Mouse (Mus musculus) left cerebral cortex, adult 18-20 months (tissue): Measurements from ENCODE around the gene Rtkn2. TPM values are rescaled to one million over a fixed set of nuclear protein-coding genes. Genes with fewer than 3 reads are reported as not detected.
A peak's percentile ranks its signal among the peaks of the same experiment; 100 is the strongest.

Experiments used
- DNase-seq, 2 experiments: peaks; one replicate each; pipeline ENCODE4 v3.0.0; 2021 to 2022; ENCODE audit warnings: low spot score in 2 of 2, mixed read lengths in 1 of 2
- long read RNA-seq, 2 experiments: library from polyadenylated mRNA; stranded (forward); transcript quantifications; one replicate each; pipeline ENCODE4 v2.0.0; 2021
- total RNA-seq, 2 experiments: library from RNA; stranded (reverse); gene quantifications; 2 replicates each; pipeline ENCODE4 v1.2.3; 2021

The Rtkn2 gene
- 1 to 10 TPM; 4.1 to 4.8 TPM for total RNA-seq
- long read RNA-seq, experiment 1, partial matches to known transcripts = 0 of 6 reads
- long read RNA-seq, experiment 1, other reads (novel, unspliced or antisense) = 3 of 6 reads
- long read RNA-seq, experiment 2, partial matches to known transcripts = 1 of 4 reads
- long read RNA-seq, experiment 2, other reads (novel, unspliced or antisense) = 2 of 4 reads

DNA sequence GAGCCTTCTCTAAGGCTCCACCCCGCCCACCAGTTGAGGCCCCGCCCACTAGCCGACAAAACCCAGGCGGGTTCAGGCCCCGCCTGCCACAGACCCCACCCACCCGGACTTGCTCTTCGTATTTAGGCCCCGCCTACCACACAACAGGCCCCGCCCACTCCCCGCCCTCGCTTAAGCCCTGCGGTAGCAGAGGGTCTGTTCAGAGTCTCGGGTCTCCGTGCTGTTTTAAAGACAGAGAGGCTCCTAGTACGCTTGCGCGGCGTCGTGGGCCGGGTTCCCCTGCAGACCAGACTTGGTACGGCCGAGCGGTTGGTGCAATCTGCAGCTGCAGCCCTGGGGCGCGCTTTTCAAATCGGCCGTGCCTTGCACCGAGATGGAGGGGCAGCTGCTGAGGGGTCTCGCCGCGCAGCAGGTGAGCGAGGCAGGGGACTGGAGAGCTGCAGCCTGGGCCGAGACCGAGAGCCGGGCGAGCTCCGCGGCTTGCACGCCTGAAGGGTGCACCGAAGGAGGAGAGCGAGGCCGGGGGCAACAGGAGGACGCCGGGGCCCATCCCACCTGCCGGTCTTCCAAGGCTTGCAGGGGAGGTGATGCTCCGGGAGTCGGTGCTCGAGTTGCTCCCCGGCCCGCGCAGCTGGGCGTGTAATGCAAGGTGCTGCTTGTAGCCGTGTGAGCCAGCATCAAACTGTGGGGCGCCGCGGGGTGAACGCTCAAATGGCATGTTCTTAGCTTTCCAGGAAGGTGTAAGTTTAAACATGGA lies at the start of gene Rtkn2:
TSS of gene Rtkn2 (plus strand) at position 170 of the 757 bp plus-strand sequence.
- DNase-seq = peak; percentile 81 to 85

DNA sequence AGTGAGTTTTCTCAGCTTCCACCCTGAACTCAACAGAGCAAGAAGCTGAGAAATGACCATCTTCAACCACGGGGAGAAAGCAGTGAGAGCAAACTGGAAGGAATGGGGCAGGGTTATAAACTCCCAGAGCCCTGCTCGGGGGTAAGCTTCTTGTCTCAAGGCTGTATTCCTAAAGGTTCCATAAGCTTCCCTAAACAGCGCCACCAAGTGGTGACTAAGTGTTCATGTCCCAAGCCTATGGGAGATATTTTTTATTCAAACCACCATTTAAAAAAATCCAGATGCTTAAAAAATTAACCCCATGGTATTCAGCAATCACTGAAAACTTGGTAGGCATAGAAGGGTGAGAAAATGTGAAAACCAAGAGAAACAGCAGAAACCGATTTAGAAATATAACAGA lies 48.0 kb upstream of the Rtkn2 start:
- DNase-seq = no peak

DNA sequence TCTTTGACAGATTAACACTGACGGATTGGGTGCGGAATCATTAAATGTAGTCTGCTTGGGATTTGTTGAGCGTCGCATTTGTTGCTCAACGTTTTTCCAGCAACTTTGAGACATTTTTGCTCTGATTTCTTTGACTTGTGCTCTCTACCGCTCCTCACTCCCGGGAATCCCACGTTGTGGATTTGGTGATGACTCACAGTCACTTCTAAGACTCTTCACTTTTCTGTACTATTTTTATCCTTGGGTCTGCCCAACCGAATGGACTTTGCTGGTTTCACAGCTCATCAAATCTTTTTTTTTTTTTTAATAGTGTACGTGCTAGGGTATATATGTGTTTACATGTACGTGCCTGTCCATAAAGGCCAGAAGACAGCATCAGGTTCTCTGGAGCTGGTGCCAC lies 46.6 kb upstream of the Rtkn2 start:
- DNase-seq = no peak

DNA sequence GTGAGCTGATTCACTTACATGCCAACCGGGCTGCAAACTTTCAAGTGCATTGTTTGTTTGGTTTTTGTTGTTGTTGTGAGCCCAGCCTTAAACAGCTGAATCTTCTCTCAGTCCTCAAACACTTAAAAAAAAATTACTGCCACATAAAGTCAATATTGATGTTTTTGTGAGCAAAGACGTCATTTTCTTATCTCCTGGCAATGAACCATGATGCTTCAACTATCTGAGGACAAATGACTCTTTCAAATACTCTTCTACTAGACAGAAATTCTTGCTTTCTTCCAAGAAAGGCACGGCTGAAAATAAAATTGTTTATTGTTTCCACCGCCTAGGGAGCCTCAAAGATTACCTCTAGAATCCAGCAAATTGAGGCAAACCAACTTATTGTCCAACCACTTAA lies 42.4 kb upstream of the Rtkn2 start:
- no peak for DNase-seq

DNA sequence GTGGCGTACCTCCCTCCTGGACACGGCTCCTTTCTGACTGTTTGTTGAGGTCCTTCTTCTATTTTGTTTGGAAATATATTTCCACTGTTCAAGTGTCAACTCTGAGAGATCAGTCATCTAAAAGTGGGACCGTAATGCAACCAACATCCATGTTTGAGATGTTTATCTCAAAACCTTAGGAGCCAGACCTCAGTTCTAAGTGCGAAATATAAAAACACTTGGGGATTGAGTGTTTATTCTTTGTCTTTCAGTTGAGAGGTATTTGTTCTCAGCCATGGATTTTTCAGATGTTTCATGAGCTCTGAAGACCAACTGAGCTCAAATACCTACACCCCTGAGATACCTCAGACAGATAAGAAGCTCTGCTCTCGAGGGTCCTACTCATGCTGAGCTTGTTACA lies 41.6 kb upstream of the Rtkn2 start:
- DNase-seq = no peak

DNA sequence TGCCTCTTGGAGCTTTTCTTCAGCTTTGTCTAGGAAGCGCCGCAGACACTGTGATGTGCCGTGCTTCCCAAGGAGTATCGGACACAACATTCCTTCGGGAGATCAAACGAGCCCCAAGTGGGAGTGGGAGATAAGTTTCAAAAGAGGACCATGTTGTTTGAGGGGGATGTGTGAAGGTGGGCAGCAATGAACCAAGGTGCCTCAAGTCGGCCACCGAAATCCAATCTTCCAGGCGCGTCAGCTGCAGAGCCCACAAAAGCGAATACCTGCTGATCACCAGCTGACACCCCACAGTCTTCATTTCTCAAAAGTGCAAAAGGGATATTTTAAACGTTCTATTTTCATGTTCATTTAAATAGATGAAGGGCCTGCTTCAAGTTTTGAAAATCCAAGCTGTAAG lies 39.8 kb upstream of the Rtkn2 start:
- peak; percentile 14 to 26 for DNase-seq

- no peak for DNase-seq
Measured at GRCm38 (mm10) chr10:67943513-67943912, 35.9 kb upstream of the Rtkn2 start.

DNA sequence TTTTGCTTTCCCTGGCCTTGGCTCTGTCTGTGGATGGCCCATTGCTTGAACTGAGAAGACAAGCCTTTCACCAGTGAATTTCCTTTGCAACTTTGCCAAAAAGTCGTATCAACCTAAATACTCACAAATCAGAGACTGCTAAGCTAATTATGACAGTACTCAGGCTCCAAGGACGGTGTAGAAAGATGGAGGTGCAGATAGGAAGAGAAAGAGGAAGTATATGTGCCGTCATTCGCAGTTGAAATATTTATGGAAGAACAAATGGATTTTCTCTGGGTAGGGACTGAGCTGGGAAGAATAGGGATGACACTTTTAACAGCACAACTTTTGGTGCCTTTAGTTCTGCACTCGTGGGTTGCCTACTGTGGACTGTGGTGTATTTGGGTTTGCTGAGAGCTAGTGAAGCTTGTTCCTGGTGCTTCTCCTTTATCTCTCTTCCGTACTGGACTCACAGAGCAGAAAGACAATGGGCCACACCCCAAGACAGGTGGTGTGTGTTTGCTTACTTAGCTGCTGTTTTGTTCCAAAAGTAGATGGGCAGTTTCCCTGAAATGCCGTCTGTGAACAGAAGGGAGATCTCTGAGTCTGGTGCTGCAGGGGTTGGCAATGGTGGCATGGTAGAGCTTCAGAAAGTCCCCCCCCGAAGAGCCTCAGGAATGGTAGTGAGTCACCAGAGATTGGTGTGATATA lies 29.2 kb upstream of the Rtkn2 start:
- no peak for DNase-seq

GRCm38 (mm10) chr10:67951690-67952089 lies 27.7 kb upstream of the Rtkn2 start:
- no peak for DNase-seq

- DNase-seq = no peak
Measured at GRCm38 (mm10) chr10:67955982-67956381, 23.4 kb upstream of the Rtkn2 start.

- DNase-seq = no peak
Measured at GRCm38 (mm10) chr10:67959982-67960381, 19.4 kb upstream of the Rtkn2 start.

DNA sequence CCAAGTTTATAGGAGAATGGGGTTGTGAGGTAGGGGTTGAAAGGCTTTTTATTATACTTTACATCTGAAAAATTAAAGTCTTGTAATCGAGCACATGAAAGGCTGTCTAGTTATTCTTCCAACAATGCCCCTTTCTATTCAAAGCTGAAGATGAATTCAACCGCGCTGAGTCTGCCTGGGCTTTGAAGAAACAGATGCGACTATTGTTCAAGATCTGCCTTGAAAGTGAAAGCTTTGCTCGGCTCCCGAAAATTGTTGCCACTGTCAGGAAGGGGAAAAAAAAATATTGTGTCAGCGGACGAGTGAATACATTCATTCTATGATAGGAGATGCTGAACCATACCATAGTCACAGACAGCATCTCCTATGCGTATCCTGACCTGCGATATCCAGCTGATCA lies 16.9 kb upstream of the Rtkn2 start:
- no peak for DNase-seq

- no peak for DNase-seq
Measured at GRCm38 (mm10) chr10:67964060-67964459, 15.3 kb upstream of the Rtkn2 start.

GRCm38 (mm10) chr10:67965251-67965986 lies 14.0 kb upstream of the Rtkn2 start:
- no peak for DNase-seq

DNA sequence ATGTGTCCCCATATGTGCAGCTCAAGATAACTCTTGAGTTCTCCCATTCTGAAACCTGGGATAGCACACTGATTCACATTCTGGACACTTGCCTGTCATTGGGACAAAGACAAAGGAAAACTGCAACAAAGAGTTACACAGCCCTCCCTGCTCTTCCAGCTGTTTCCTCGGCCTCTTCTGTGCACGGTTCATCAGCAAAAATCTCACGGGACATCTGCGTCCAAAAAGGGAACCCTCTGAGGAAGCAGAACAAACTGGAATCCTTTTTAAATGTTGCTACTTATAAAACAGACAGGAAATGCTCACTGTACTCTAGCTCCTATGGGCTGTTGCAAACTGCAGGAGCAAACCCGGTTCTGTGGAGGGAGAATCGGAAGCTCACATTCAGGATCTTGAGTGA lies 13.3 kb upstream of the Rtkn2 start:
- no peak for DNase-seq

DNA sequence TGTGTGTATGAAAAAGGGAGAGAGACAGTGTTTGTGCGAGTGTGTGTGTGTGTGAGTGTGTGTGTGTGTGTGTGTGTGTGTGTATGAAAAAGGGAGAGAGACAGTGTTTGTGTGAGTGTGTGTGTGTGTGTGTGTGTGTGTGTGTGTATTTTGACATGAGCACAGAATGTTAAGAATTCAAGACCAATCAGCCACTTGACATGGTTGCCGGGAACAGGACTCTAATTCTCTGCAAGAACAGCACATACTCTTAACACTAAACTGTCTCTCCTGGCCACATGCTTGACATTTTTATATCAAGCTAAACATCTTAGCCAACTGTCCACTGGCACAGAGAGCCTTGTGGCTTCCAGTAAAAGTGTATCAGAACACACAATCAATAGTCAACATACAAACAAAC lies 12.4 kb upstream of the Rtkn2 start:
- no peak for DNase-seq

DNA sequence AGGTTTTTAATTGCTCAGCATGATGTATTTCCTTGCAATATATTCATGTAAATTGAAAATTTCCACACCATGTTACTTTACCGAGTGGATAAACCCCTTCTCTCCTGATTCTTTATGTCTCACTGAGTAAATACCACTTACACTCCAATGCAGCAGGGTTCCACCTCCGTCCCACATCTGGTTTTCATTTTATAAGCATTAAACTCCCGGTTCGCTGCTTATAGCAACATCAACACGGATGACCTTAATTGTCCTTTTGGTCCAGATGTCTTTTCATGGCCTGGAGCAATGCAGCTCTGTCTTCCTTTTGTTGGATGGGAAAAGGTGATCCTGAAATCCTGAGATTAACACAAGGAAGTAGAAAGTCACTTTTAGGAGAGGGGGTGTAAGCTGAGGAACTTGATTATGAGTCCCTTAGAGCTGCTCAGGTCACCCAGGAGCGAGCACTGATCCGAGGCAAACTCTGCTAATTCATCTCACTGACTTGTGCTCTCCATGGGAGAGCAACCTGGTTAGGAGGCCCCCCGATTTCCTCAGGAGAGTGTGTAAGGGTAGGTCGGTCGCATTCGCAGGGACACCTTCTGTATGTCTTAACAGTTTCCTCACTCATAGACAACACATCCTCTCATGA lies 8.1 kb upstream of the Rtkn2 start:
- no peak for DNase-seq

DNA sequence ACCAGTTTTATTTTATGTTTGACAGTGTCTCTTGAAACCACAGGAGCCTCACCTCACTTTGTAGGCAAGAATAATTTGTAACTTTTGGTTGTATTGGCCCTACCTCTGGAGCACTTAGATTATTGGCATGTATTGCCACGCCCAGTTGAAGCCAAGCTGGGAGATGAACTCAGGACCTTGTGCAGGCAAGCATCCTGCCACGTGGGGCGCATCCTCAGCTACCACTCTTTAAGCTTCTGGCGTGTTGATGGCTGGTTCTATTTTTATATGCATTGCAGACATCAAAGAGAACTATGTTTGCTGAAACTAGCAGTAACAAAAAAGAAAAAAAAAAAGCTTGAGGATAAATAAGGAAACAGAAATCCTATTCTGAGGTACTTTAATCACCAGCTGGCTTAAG lies 2.1 kb upstream of the Rtkn2 start:
- DNase-seq = no peak

GRCm38 (mm10) chr10:67983776-67984175 lies 4.4 kb downstream of the Rtkn2 start:
- DNase-seq = no peak

DNA sequence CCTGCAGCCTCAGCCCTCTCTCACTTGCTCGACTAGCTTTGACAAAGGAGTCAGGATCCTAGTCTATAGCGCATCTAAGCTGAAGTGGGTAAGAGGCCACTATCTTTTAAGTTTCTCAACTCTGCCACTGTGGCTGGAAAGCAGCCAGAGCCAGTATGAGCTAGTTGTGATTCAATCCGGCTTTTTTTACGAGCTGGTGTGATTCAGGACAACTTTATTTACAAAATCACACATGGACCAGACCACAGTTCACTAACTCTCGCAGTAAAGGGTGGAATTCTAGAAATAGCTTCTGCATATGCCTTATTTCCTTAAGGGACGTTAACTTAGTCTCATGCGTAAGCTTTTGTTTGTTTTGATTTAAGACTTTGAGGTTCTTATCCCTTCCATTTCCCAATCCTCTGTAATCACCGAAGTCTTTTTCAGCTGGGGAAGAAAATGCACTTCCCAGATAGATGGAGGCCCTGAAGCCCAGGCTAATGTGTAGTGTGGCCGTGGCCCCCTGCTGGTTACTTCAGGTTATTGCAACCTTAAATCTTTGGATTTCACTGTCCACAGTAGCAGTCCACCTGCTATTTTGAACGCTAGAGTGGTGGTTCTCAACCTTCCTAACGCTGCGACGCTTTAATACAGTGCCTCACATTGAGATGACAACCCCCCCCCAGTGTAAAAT lies 5.0 kb downstream of the Rtkn2 start:
- DNase-seq = peak; percentile 59 to 69

DNA sequence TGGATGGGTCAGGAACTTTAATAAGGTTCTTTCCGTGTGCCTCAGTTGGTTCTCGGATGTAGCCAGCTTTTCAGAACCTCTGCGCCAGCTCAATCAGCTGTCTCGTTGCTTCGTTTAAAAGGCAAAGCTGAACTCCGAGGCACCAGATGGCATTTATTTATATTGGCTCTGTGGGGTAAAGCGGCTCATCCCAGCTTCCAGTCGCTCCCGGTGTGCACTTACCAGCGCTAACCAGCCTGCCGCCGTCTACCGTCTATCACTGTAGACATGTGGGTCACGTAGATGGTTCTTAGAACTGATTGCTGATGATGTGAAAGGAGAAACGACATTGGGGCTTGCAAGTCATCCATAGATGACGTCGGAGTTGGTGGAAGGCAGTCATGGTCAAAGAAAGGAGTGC lies 5.7 kb downstream of the Rtkn2 start:
- DNase-seq = no peak
